Comparison of ENCODE assay signal across 8 mouse cellular contexts in the genomic region with DNA sequence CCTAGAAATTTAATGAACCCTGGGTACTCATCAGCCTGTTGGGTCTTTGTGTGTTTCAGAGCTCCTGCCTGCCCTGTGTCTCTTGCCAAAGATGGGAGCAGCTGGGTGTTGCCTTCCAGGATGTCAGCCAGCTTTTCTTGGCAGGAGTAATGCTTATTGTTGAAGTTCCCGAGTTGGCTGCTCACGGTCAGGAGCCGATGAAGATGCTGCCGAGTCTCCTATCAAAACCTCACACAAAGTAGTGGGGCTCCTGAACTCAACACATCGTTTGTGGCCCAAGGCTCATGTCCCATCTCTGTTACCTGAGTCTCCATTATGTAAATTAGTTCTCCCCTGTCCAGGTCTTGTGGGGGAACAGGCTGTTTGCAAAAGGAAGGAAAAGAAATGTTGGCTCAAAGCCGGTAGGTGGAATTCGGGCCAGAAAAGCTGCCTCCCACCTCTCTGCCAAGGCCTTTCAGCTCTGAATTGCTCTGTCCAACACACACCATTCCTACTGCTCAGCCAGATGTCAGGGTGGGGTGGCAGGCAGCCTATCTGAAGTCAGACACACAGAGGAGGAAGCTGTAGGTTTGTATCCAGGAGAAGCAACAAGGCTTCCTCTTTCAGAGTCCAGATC.
DNase-seq lines count a peak whose midpoint lies in the region; ATAC-seq and TF ChIP-seq lines count a peak whose summit lies in the region.

No protein-coding gene starts in this region.

- no peak overlapping the region for H3K27ac ChIP-seq in forebrain, embryonic 13.5 days
- no peak overlapping the region for H3K27ac ChIP-seq in forebrain, embryonic 12.5 days
- peak overlapping the region; percentile 60; the same call in 1 of the 2 replicates for H3K27ac ChIP-seq in hindbrain, postnatal 0 days
- peak overlapping the region; percentile 66 for H3K27ac ChIP-seq in lung, embryonic 14.5 days (ENCODE audit: low read depth)
- H3K27ac ChIP-seq in stomach, embryonic 16.5 days (ENCODE audit: low read length), result peak overlapping the region; percentile 79

- no peaks in the 10 kb centered on the region for H3K36me3 ChIP-seq in forebrain, embryonic 13.5 days (ENCODE audit: poor library complexity, severe bottlenecking)
- no peaks in the 10 kb centered on the region for H3K36me3 ChIP-seq in forebrain, embryonic 12.5 days (replicated peaks)
- H3K36me3 ChIP-seq in hindbrain, postnatal 0 days (ENCODE audit: insufficient read depth, low read length), result no peaks in the 10 kb centered on the region
- H3K36me3 ChIP-seq in lung, embryonic 14.5 days (ENCODE audit: insufficient read depth), result no peaks in the 10 kb centered on the region
- H3K36me3 ChIP-seq in stomach, embryonic 16.5 days (ENCODE audit: control insufficient read depth, insufficient read depth, low read length), result no peaks in the 10 kb centered on the region

- H3K4me1 ChIP-seq in forebrain, embryonic 13.5 days, result no peaks in the 10 kb centered on the region
- no peaks in the 10 kb centered on the region for H3K4me1 ChIP-seq in forebrain, embryonic 12.5 days
- H3K4me1 ChIP-seq in hindbrain, postnatal 0 days (ENCODE audit: insufficient read depth, low read length), result peaks cover 5% of the 10 kb centered on the region
- peaks cover 15% of the 10 kb centered on the region for H3K4me1 ChIP-seq in lung, embryonic 14.5 days (ENCODE audit: insufficient read depth)
- peaks cover 15% of the 10 kb centered on the region for H3K4me1 ChIP-seq in stomach, embryonic 16.5 days (ENCODE audit: control insufficient read depth, insufficient read depth, low read length)

- WGBS in forebrain, embryonic 13.5 days, result 70% methylated on average over 7 of the region's 7 CpGs
- 89% methylated on average over 7 of the region's 7 CpGs for WGBS in forebrain, embryonic 12.5 days
- WGBS in hindbrain, postnatal 0 days, result 32% methylated on average over 7 of the region's 7 CpGs
- 49% methylated on average over 7 of the region's 7 CpGs for WGBS in lung, embryonic 14.5 days
- 51% methylated on average over 7 of the region's 7 CpGs for WGBS in stomach, embryonic 16.5 days

- no peak overlapping the region for H3K9ac ChIP-seq in forebrain, embryonic 13.5 days
- H3K9ac ChIP-seq in forebrain, embryonic 12.5 days, result no peak overlapping the region
- H3K9ac ChIP-seq in hindbrain, postnatal 0 days (replicated peaks; ENCODE audit: low read length), result no peak overlapping the region
- no peak overlapping the region for H3K9ac ChIP-seq in lung, embryonic 14.5 days
- H3K9ac ChIP-seq in stomach, embryonic 16.5 days (ENCODE audit: low read length), result no peak overlapping the region

- H3K4me3 ChIP-seq in forebrain, embryonic 13.5 days, result no peak overlapping the region
- H3K4me3 ChIP-seq in forebrain, embryonic 12.5 days (replicated peaks), result no peak overlapping the region
- no peak overlapping the region for H3K4me3 ChIP-seq in hindbrain, postnatal 0 days (ENCODE audit: low read length)
- no peak overlapping the region for H3K4me3 ChIP-seq in lung, embryonic 14.5 days (ENCODE audit: low read depth, low read length)
- H3K4me3 ChIP-seq in stomach, embryonic 16.5 days (replicated peaks; ENCODE audit: low read length), result no peak overlapping the region

- no peaks in the 10 kb centered on the region for H3K27me3 ChIP-seq in forebrain, embryonic 13.5 days
- no peaks in the 10 kb centered on the region for H3K27me3 ChIP-seq in forebrain, embryonic 12.5 days
- H3K27me3 ChIP-seq in hindbrain, postnatal 0 days (ENCODE audit: insufficient read depth, low read length), result no peaks in the 10 kb centered on the region
- no peaks in the 10 kb centered on the region for H3K27me3 ChIP-seq in lung, embryonic 14.5 days (ENCODE audit: insufficient read depth, low read length)
- no peaks in the 10 kb centered on the region for H3K27me3 ChIP-seq in stomach, embryonic 16.5 days (ENCODE audit: control insufficient read depth, insufficient read depth, low read length)

- ATAC-seq in forebrain, embryonic 13.5 days, result peak; percentile 63
- no peak for ATAC-seq in forebrain, embryonic 12.5 days (ENCODE audit: low FRiP score)
- ATAC-seq in hindbrain, postnatal 0 days, result peak; percentile 87
- ATAC-seq in lung, embryonic 14.5 days (ENCODE audit: insufficient read depth), result peak; percentile 80
- ATAC-seq in stomach, embryonic 16.5 days (ENCODE audit: insufficient read depth, low FRiP score), result peak; percentile 56; the same call in 1 of the 2 replicates

- H3K4me2 ChIP-seq in forebrain, embryonic 13.5 days, result no peak overlapping the region
- no peak overlapping the region for H3K4me2 ChIP-seq in forebrain, embryonic 12.5 days
- H3K4me2 ChIP-seq in hindbrain, postnatal 0 days (ENCODE audit: low read depth, low read length), result peak overlapping the region; percentile 23; the same call in 1 of the 2 replicates
- no peak overlapping the region for H3K4me2 ChIP-seq in lung, embryonic 14.5 days
- no peak overlapping the region for H3K4me2 ChIP-seq in stomach, embryonic 16.5 days (ENCODE audit: low read depth, low read length)

- peak; percentile 66 for DNase-seq in adrenal gland, postnatal 10 days
- DNase-seq in gastrocnemius, adult 18-20 months (ENCODE audit: low spot score), result peak; percentile 65
- peak; percentile 86 for DNase-seq in hindbrain, postnatal 0 days (ENCODE audit: low spot score)
- DNase-seq in lung, embryonic 14.5 days, result peak; percentile 80
- DNase-seq in MN1 (ENCODE audit: low spot score), result no peak

- H3K9me3 ChIP-seq in forebrain, embryonic 13.5 days (replicated peaks), result no peaks in the 10 kb centered on the region
- H3K9me3 ChIP-seq in forebrain, embryonic 12.5 days, result no peaks in the 10 kb centered on the region
- H3K9me3 ChIP-seq in hindbrain, postnatal 0 days (ENCODE audit: low read length), result no peaks in the 10 kb centered on the region
- no peaks in the 10 kb centered on the region for H3K9me3 ChIP-seq in lung, embryonic 14.5 days (ENCODE audit: low read depth, low read length)
- H3K9me3 ChIP-seq in stomach, embryonic 16.5 days (replicated peaks; ENCODE audit: control insufficient read depth, low read length), result no peaks in the 10 kb centered on the region

- TF ChIP-seq CTCF in hindbrain, postnatal 0 days (IDR thresholded peaks at IDR 0.05; ENCODE audit: low read depth), result no peak
- no peak for TF ChIP-seq CTCF in lung, embryonic 14.5 days (IDR thresholded peaks at IDR 0.05; ENCODE audit: low read depth)

Comparison
In these comparisons a context has a peak if more than half of its experiments do, and no peak if none do; other contexts are left out.
1. H3K27ac ChIP-seq: peak in hindbrain, postnatal 0 days (single experiment), lung, embryonic 14.5 days (single experiment) and stomach, embryonic 16.5 days (single experiment); none in forebrain, embryonic 13.5 days (single experiment) and forebrain, embryonic 12.5 days (single experiment).